Mouse (Mus musculus) cerebellum, postnatal 14 days (tissue): ENCODE data around the gene Eps8l3.
"Not testable (repeated sequence)": the region's sequence is repeated elsewhere in the genome, so short reads cannot be mapped to it uniquely, and the experiment has no call there.

Experiments used
- DNase-seq, 2 experiments: peaks; one replicate each; pipeline ENCODE4 v3.0.0; 2021; ENCODE audit warnings: mixed read lengths in 2 of 2

Eps8l3 gene

GRCm38 (mm10) chr3:107853232-107854181 lies 23.5 kb upstream of the Eps8l3 start:
- DNase-seq: no peak

GRCm38 (mm10) chr3:107855368-107855767 lies 21.7 kb upstream of the Eps8l3 start:
- DNase-seq: no peak

GRCm38 (mm10) chr3:107857646-107858045 lies 19.4 kb upstream of the Eps8l3 start:
- DNase-seq: no peak

- DNase-seq: not testable (repeated sequence)
Measured at GRCm38 (mm10) chr3:107861483-107861882, 15.5 kb upstream of the Eps8l3 start.

- no peak for DNase-seq
Measured at GRCm38 (mm10) chr3:107862471-107862870, 14.6 kb upstream of the Eps8l3 start.

GRCm38 (mm10) chr3:107863471-107863870 lies 13.6 kb upstream of the Eps8l3 start:
- no peak for DNase-seq

- DNase-seq: peak; percentile 94
Measured at GRCm38 (mm10) chr3:107863898-107864603, 13.0 kb upstream of the Eps8l3 start.

- no peak for DNase-seq
Measured at GRCm38 (mm10) chr3:107865364-107866091, 11.5 kb upstream of the Eps8l3 start.

GRCm38 (mm10) chr3:107867086-107867485 lies 9.9 kb upstream of the Eps8l3 start:
- DNase-seq: peak; percentile 89 to 90

GRCm38 (mm10) chr3:107868452-107868851 lies 8.6 kb upstream of the Eps8l3 start:
- peak in 1 of 2 experiments; percentile 35 for DNase-seq

GRCm38 (mm10) chr3:107869097-107869496 lies 7.9 kb upstream of the Eps8l3 start:
- DNase-seq: no peak

- no peak for DNase-seq
Measured at GRCm38 (mm10) chr3:107869925-107870324, 7.1 kb upstream of the Eps8l3 start.

GRCm38 (mm10) chr3:107873335-107874251 lies 3.4 kb upstream of the Eps8l3 start:
- no peak for DNase-seq

- no peak for DNase-seq
Measured at GRCm38 (mm10) chr3:107875231-107875630, 1.8 kb upstream of the Eps8l3 start.

GRCm38 (mm10) chr3:107877747-107878736 lies 1.0 kb downstream of the Eps8l3 start:
- no peak for DNase-seq

- DNase-seq: peak; percentile 46 to 61
Measured at GRCm38 (mm10) chr3:107887674-107888495, 10.9 kb downstream of the Eps8l3 start.

- not testable (repeated sequence) for DNase-seq
Measured at GRCm38 (mm10) chr3:107889236-107889635, 12.2 kb downstream of the Eps8l3 start.

- no peak for DNase-seq
Measured at GRCm38 (mm10) chr3:107895194-107895719, 18.2 kb downstream of the Eps8l3 start.
